Mouse (Mus musculus) frontal cortex, adult 2 months (tissue): ENCODE results near the gene BC080695. TPM values are rescaled to one million over a fixed set of nuclear protein-coding genes. Genes with fewer than 3 reads are reported as not detected.
"Not testable (repeated sequence)": the region's sequence is repeated elsewhere in the genome, so short reads cannot be mapped to it uniquely, and the experiment has no call there.

Source experiments
- DNase-seq, 2 experiments: peaks; one replicate each; pipeline ENCODE4 v3.0.0; 2022; ENCODE audit warnings: low spot score in 1 of 2; ENCODE audit errors: extremely low spot score in 1 of 2
- polyA plus RNA-seq: library from polyadenylated mRNA; depleted of rRNA; stranded (reverse); fragments of >200 nt; gene quantifications from 2 replicates; pipeline ENCODE4 v1.2.3, GENCODE M21; 2012; rRNA removed

The BC080695 gene
- polyA plus RNA-seq = not detected in 2 replicates

GRCm38 (mm10) chr4:143551400-143551799 is at the start of gene BC080695, which contains the start of gene Gm13057:
TSS of gene BC080695 (plus strand) at chr4:143551700.
TSS of gene Gm13057 (plus strand) at chr4:143551709.
- not testable (repeated sequence) for DNase-seq

DNA sequence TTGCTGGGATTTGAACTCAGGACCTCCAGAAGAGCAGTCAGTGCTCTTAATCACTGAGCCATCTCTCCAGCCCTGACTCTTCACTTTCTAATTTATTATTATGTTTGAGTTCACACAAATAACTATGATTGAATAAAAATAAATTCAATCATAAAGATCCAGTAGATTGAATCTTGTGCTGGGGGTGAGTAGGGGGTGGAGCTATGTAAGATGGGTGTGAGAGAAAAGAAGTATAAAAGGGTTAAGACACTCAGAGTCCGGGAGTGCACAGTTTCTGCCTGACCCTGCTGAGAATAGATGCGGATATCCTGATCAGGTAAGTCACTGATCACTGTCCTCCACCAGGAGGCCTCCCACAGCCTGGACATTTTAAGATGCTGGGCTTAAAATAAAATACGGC is 40.5 kb upstream of the BC080695 start, which contains the start of gene Gm13043:
TSS of gene Gm13043 (plus strand) at position 301 of the 400 bp plus-strand sequence.
- DNase-seq = no peak

GRCm38 (mm10) chr4:143535654-143536053 is 15.8 kb upstream of the BC080695 start, which contains the start of gene Gm13040:
TSS of gene Gm13040 (plus strand) at chr4:143535954.
- DNase-seq = not testable (repeated sequence)

- DNase-seq = not testable (repeated sequence)
Measured at GRCm38 (mm10) chr4:143611927-143612326, 60.4 kb downstream of the BC080695 start.

DNA sequence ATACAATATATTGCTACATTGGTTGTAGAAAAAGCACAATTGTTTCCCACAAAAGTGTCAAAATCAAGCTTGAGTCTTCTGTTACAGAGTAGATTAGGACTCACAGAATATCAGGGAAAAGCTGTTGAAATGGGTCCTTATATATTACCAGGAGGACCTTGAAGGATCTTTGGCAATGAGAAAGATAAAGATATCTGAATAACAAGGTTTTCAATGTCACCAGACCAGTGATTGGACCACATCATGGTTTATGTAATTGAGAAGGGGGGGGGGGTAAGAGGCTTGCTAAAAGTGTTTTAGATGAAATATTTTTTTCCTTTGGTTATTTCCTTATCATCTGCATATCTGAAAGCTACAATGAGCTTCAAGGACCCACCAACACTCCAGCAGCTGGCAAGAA is 63.2 kb downstream of the BC080695 start, which contains the start of gene Gm13083:
TSS of gene Gm13083 (plus strand) at position 301 of the 400 bp plus-strand sequence.
- DNase-seq = not testable (repeated sequence)

- not testable (repeated sequence) for DNase-seq
Measured at GRCm38 (mm10) chr4:143618101-143618500, 66.6 kb downstream of the BC080695 start.

Other genes with a start within 250 kb of the BC080695 start
- 2.8 and 3.9 TPM in 2 replicates for gene Lrrc38, start 201.9 kb upstream of the BC080695 start, polyA plus RNA-seq
- 0.06 and 0.11 TPM in 2 replicates for gene Pramel1, start 157.3 kb upstream of the BC080695 start, polyA plus RNA-seq
- gene Pramef8, start 139.3 kb upstream of the BC080695 start, polyA plus RNA-seq = 9.4 and 9.5 TPM in 2 replicates
- gene Oog4, start 101.4 kb upstream of the BC080695 start, polyA plus RNA-seq = not detected in 2 replicates
- not detected in 2 replicates for gene Gm13043, start 40.4 kb upstream of the BC080695 start, polyA plus RNA-seq
- not detected in 2 replicates for gene Gm13040, start 15.7 kb upstream of the BC080695 start, polyA plus RNA-seq
- not detected in 2 replicates for gene Gm13057, start within 50 bp of the BC080695 start, polyA plus RNA-seq
- not detected in 2 replicates for gene Gm13083, start 63.3 kb downstream of the BC080695 start, polyA plus RNA-seq
- gene Gm13088, start 105.5 kb downstream of the BC080695 start, polyA plus RNA-seq = not detected in 2 replicates
- not detected in 2 replicates for gene Gm13089, start 151.0 kb downstream of the BC080695 start, polyA plus RNA-seq
- not detected in 2 replicates for gene Gm13078, start 167.8 kb downstream of the BC080695 start, polyA plus RNA-seq
- not detected in 2 replicates for gene Gm13023, start 237.7 kb downstream of the BC080695 start, polyA plus RNA-seq